Mouse (Mus musculus): ENCODE data around the gene Dgkh.

- no peak for TF ChIP-seq CTCF (IDR thresholded peaks at IDR 0.05; ENCODE audit: low read depth, low read length)
- TF ChIP-seq POLR2A (IDR thresholded peaks at IDR 0.05; ENCODE audit: borderline replicate concordance, low read depth, low read length): no peak
Measured at GRCm38 (mm10) chr14:78645622-78646021, 87.0 kb downstream of the Dgkh start.
